Mouse (Mus musculus): ENCODE results near the gene Ulk4.
"Not testable (repeated sequence)": the region's sequence is repeated elsewhere in the genome, so short reads cannot be mapped to it uniquely, and the experiment has no call there.

GRCm38 (mm10) chr9:121199146-121199685 lies 77.8 kb downstream of the Ulk4 start:
- not testable (repeated sequence) for TF ChIP-seq CTCF (IDR thresholded peaks at IDR 0.05; ENCODE audit: borderline replicate concordance, control insufficient read depth, extremely low read depth, insufficient read depth, low read length, poor library complexity); POLR2A (IDR thresholded peaks at IDR 0.05; ENCODE audit: control insufficient read depth, extremely low read depth, insufficient read depth, low read length, poor library complexity)

All from thymus, adult 2 months (tissue).